Mouse (Mus musculus) MEL (cell line): ENCODE measurements at regions not wholly inside any gene's neighbourhood (a gene's known extent, or its start where the extent isn't known, plus 50 kb on each side); places are given as distances from the start of the nearest gene placed in this dataset.

ENCODE experiments used
- DNase-seq: peaks from one replicate; pipeline ENCODE4 v3.0.0; 2011; ENCODE audit warnings: low read depth, low spot score
- H3K27ac ChIP-seq: 2 replicates; pipeline ENCODE4 v1.5.1; 2012; ENCODE audit warnings: low read depth, mild to moderate bottlenecking, control low read depth, low read length, moderate library complexity; ENCODE audit not compliant: control insufficient read depth
- H3K27me3 ChIP-seq, 2 experiments: fragments of 150-350 bp in 1 of 2; sonication (generic) in 1 of 2; 2 replicates each; pipeline ENCODE4 v1.6.1; 2012; ENCODE audit warnings: low read length in 2 of 2, mild to moderate bottlenecking in 2 of 2, improper control_type of control experiment in 1 of 2, moderate library complexity in 1 of 2; ENCODE audit not compliant: insufficient read depth in 2 of 2, control insufficient read depth in 1 of 2
- H3K36me3 ChIP-seq, 2 experiments: 2 replicates each; pipeline ENCODE4 v1.6.1; 2012 to 2014; ENCODE audit warnings: low read length in 2 of 2, improper control_type of control experiment in 1 of 2, inconsistent platforms in 1 of 2, mild to moderate bottlenecking in 1 of 2; ENCODE audit not compliant: insufficient read depth in 2 of 2, control insufficient read depth in 1 of 2
- H3K4me1 ChIP-seq, 2 experiments: fragments of 150-350 bp in 1 of 2; sonication (generic) in 1 of 2; 2 replicates each; pipeline ENCODE4 v1.6.1; 2012; ENCODE audit warnings: low read length in 2 of 2, improper control_type of control experiment in 1 of 2, mild to moderate bottlenecking in 1 of 2; ENCODE audit not compliant: insufficient read depth in 2 of 2, control insufficient read depth in 1 of 2
- H3K4me3 ChIP-seq, 2 experiments: fragments of 150-350 bp in 1 of 2; sonication (generic) in 1 of 2; 2 replicates each; pipeline ENCODE4 v1.5.1; 2012; ENCODE audit warnings: low read depth in 2 of 2, low read length in 2 of 2, mild to moderate bottlenecking in 2 of 2, moderate library complexity in 2 of 2, control low read depth in 1 of 2, improper control_type of control experiment in 1 of 2; ENCODE audit not compliant: control insufficient read depth in 1 of 2, insufficient read depth in 1 of 2
- H3K79me2 ChIP-seq: 2 replicates; pipeline ENCODE4 v1.6.1; 2012; ENCODE audit warnings: mild to moderate bottlenecking, low read length, moderate library complexity; ENCODE audit not compliant: control insufficient read depth, poor library complexity, insufficient read depth
- H3K9ac ChIP-seq: 2 replicates; pipeline ENCODE4 v1.6.1; 2012; ENCODE audit warnings: low read depth, mild to moderate bottlenecking, control low read depth, low read length, moderate library complexity; ENCODE audit not compliant: control insufficient read depth, poor library complexity, severe bottlenecking
- H3K9me3 ChIP-seq: fragments of 150-350 bp; sonication (generic); replicated peaks from 2 replicates; pipeline ENCODE4 v1.6.1; 2012; ENCODE audit warnings: mild to moderate bottlenecking, low read length, improper control_type of control experiment, moderate library complexity; ENCODE audit not compliant: insufficient read depth
- E2F4 ChIP-seq: IDR thresholded peaks from 2 replicates; pipeline ENCODE4 v1.6.1; 2011; ENCODE audit warnings: low read depth, low read length, improper control_type of control experiment, borderline replicate concordance
- EP300 ChIP-seq, 2 experiments: IDR thresholded peaks; 2 replicates each; pipeline ENCODE4 v1.6.1; 2011; ENCODE audit warnings: improper control_type of control experiment in 2 of 2, low read length in 2 of 2, low read depth in 1 of 2, mild to moderate bottlenecking in 1 of 2
- GATA1 ChIP-seq: IDR thresholded peaks from 2 replicates; pipeline ENCODE4 v1.6.1; 2011; ENCODE audit warnings: low read depth, low read length, improper control_type of control experiment
- HCFC1 ChIP-seq: IDR thresholded peaks from 2 replicates; pipeline ENCODE4 v1.6.1; 2012; ENCODE audit warnings: low read depth, mild to moderate bottlenecking, inconsistent platforms, low read length, improper control_type of control experiment, moderate library complexity
- KAT2A ChIP-seq: conservative IDR thresholded peaks from 2 replicates; pipeline ENCODE4 v1.6.1; 2012; ENCODE audit warnings: low read depth, low read length, improper control_type of control experiment, inconsistent platforms
- MAFK ChIP-seq: IDR thresholded peaks from 2 replicates; pipeline ENCODE4 v1.6.1; 2011; ENCODE audit warnings: low read depth, mild to moderate bottlenecking, low read length, improper control_type of control experiment, borderline replicate concordance
- MYB ChIP-seq: IDR thresholded peaks from 2 replicates; pipeline ENCODE4 v1.6.1; 2011; ENCODE audit warnings: mild to moderate bottlenecking, low read depth, low read length, improper control_type of control experiment
- POLR2A ChIP-seq, 2 experiments: IDR thresholded peaks; 2 replicates each; pipeline ENCODE4 v1.6.1; 2011 to 2012; ENCODE audit warnings: low read length in 2 of 2, mild to moderate bottlenecking in 2 of 2, control low read depth in 1 of 2, improper control_type of control experiment in 1 of 2, low read depth in 1 of 2, moderate library complexity in 1 of 2; ENCODE audit not compliant: control insufficient read depth in 1 of 2, insufficient read depth in 1 of 2, poor library complexity in 1 of 2
- RAD21 ChIP-seq: IDR thresholded peaks from 2 replicates; pipeline ENCODE4 v1.6.1; 2011; ENCODE audit warnings: mild to moderate bottlenecking, low read depth, low read length, improper control_type of control experiment
- TBP ChIP-seq: IDR thresholded peaks from 2 replicates; pipeline ENCODE4 v1.8.0; 2011; ENCODE audit warnings: low read depth, low read length, improper control_type of control experiment
- USF1 ChIP-seq: IDR thresholded peaks from 2 replicates; pipeline ENCODE4 v1.6.1; 2014; ENCODE audit warnings: low read depth, mild to moderate bottlenecking, inconsistent platforms, low read length, improper control_type of control experiment, moderate library complexity
- USF2 ChIP-seq, 2 experiments: IDR thresholded peaks; 2 replicates each; pipeline ENCODE4 v1.6.1; 2011 to 2012; ENCODE audit warnings: improper control_type of control experiment in 2 of 2, low read length in 2 of 2, borderline replicate concordance in 1 of 2, inconsistent platforms in 1 of 2, low read depth in 1 of 2, mild to moderate bottlenecking in 1 of 2; ENCODE audit not compliant: insufficient read depth in 1 of 2
- ZC3H11A ChIP-seq: IDR thresholded peaks from 2 replicates; pipeline ENCODE4 v1.6.1; 2012; ENCODE audit warnings: low read depth, mild to moderate bottlenecking, inconsistent platforms, low read length, improper control_type of control experiment
- ZKSCAN1 ChIP-seq: IDR thresholded peaks from 2 replicates; pipeline ENCODE4 v1.6.1; 2012; ENCODE audit warnings: low read depth, mild to moderate bottlenecking, inconsistent platforms, low read length, improper control_type of control experiment, moderate library complexity
- ZMIZ1 ChIP-seq: IDR thresholded peaks from 2 replicates; pipeline ENCODE4 v1.6.1; 2012; ENCODE audit warnings: low read depth, mild to moderate bottlenecking, inconsistent platforms, low read length, improper control_type of control experiment, moderate library complexity

DNA sequence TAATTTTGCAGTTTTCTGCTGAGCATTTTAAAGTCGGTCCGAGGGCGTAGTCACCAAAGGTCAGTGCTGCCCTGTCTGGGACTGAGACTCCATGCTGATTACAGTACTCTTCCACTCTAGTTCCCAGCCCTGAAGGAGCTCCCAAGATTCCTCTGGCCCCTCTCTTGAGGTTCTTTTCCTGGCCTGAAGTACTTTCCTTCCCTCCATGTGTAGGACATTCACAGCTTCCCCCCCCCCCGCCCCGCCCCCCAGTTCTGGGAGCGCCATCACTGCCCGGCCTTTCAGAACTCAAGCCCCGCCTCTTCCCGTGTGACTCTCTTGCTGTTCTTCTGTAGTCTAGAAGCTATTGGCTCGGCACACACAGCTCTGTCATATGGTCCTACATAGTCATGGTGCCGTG, 271.5 kb downstream of the Matn1 start:
- Histone ChIP-seq H3K9me3 (no peaks in the 10 kb centered on the region), H3K4me3 (no peak overlapping the region), H3K27ac (no peak overlapping the region), H3K27me3 (no peaks in the 10 kb centered on the region), H3K36me3 (no peaks in the 10 kb centered on the region), H3K4me1 (no peaks in the 10 kb centered on the region), H3K9ac (no peak overlapping the region), H3K79me2 (no peaks in the 10 kb centered on the region)
- no peak for DNase-seq
- TF ChIP-seq KAT2A (no peak), ZMIZ1 (no peak), E2F4 (no peak), GATA1 (no peak)

DNA sequence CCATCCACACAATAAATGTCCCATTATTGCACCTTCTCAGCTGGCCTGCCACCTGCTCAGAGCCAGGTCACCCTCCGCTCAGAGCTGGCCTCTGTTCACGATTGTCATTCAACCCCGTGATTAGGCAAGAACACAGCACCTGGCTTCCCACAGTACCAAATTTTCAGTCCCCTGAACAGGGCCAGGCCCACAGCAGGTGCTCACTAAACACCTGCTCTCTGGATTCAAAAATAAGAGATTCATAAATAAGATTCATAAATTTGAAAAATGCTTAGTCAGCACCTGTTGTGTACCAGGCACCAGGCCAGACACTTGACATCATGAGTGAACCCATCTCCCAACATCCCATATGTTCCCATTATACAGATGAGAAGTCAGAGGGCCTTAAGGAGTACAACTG, 272.2 kb downstream of the Matn1 start:
- Histone ChIP-seq H3K36me3 (no peaks in the 10 kb centered on the region), H3K9ac (no peak overlapping the region), H3K27me3 (no peaks in the 10 kb centered on the region), H3K27ac (no peak overlapping the region), H3K4me3 (no peak overlapping the region), H3K9me3 (no peaks in the 10 kb centered on the region), H3K4me1 (no peaks in the 10 kb centered on the region), H3K79me2 (no peaks in the 10 kb centered on the region)
- TF ChIP-seq USF2 (IDR thresholded peaks at IDR 0.05; ENCODE audit: borderline replicate concordance in 1 of 2, insufficient read depth in 1 of 2, low read depth in 1 of 2, low read length in 2 of 2) (no peak), MAFK (peak; percentile 51; the same call in 1 of the 2 replicates)
- DNase-seq: no peak

DNA sequence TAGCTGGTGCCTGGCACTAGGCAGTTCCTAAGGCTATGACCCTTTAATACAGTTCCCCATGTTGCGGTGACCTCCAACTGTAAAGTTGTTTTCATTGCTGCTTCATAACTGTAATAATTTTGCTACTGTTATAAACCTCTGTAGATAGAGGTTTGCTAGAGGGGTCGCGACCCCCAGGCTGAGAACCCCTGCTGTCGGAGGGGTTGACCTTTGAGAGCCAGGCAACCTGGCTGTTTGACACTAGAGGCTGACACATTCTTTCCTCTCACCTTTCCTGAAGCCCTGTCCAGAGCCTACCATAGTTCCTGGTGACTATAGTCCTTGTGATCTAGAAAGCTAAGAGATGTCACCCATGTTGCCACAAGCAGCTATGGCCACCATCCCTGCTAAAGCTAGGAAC, 272.9 kb downstream of the Matn1 start:
- Histone ChIP-seq H3K27me3 (no peaks in the 10 kb centered on the region), H3K4me3 (no peak overlapping the region), H3K79me2 (no peaks in the 10 kb centered on the region), H3K27ac (no peak overlapping the region), H3K9ac (no peak overlapping the region), H3K36me3 (no peaks in the 10 kb centered on the region), H3K9me3 (no peaks in the 10 kb centered on the region), H3K4me1 (no peaks in the 10 kb centered on the region)
- TF ChIP-seq ZC3H11A (no peak), MAFK (no peak), HCFC1 (no peak), TBP (no peak), MYB (no peak), ZKSCAN1 (no peak), RAD21 (no peak), POLR2A (IDR thresholded peaks at IDR 0.05; ENCODE audit: control insufficient read depth in 1 of 2, insufficient read depth in 1 of 2, low read depth in 1 of 2, low read length in 2 of 2, poor library complexity in 1 of 2) (no peak), USF1 (no peak), EP300 (IDR thresholded peaks at IDR 0.05; ENCODE audit: low read depth in 1 of 2, low read length in 2 of 2) (no peak)
- DNase-seq: no peak
